Mouse (Mus musculus) heart, embryonic 11.5 days (tissue): Measurements from ENCODE around the gene Ppfia2. TPM values are rescaled to one million over a fixed set of nuclear protein-coding genes. Genes with fewer than 3 reads are reported as not detected.
A peak's percentile ranks its signal among the peaks of the same experiment; 100 is the strongest.

Source experiments
- ATAC-seq: fragments of 200-750 bp; cut with Nextera tagmentation; replicated peaks from 2 replicates; pipeline ENCODE4 v1.8.0; 2017; ENCODE audit warnings: moderate library complexity; ENCODE audit not compliant: insufficient number of reproducible peaks, low FRiP score, low TSS enrichment
- H3K27ac ChIP-seq: fragments of 300-500 bp; sonication (generic); 2 replicates; pipeline ENCODE4 v1.5.1; 2014; ENCODE audit warnings: mild to moderate bottlenecking, low read depth, low read length
- H3K27me3 ChIP-seq: fragments of 300-500 bp; sonication (generic); 2 replicates; pipeline ENCODE4 v1.6.1; 2014; ENCODE audit warnings: mild to moderate bottlenecking, low read length, mixed read lengths; ENCODE audit not compliant: control insufficient read depth, insufficient read depth
- H3K36me3 ChIP-seq: fragments of 300-500 bp; sonication (generic); 2 replicates; pipeline ENCODE4 v1.6.1; 2014; ENCODE audit warnings: mild to moderate bottlenecking, low read length, moderate library complexity, mixed read lengths; ENCODE audit not compliant: control insufficient read depth, insufficient read depth
- H3K4me1 ChIP-seq: fragments of 300-500 bp; sonication (generic); 2 replicates; pipeline ENCODE4 v1.6.1; 2014; ENCODE audit warnings: low read length; ENCODE audit not compliant: control insufficient read depth, insufficient read depth
- H3K4me2 ChIP-seq: fragments of 300-500 bp; sonication (generic); 2 replicates; pipeline ENCODE4 v1.6.1; 2014; ENCODE audit warnings: mild to moderate bottlenecking, moderate library complexity
- H3K4me3 ChIP-seq: fragments of 300-500 bp; sonication (generic); 2 replicates; pipeline ENCODE4 v1.5.1; 2014; ENCODE audit warnings: low read depth, low read length
- H3K9ac ChIP-seq: fragments of 300-500 bp; sonication (generic); 2 replicates; pipeline ENCODE4 v1.6.1; 2014; ENCODE audit warnings: mild to moderate bottlenecking, low read depth, low read length, moderate library complexity
- H3K9me3 ChIP-seq: fragments of 300-500 bp; sonication (generic); replicated peaks from 2 replicates; pipeline ENCODE4 v1.6.1; 2016; ENCODE audit warnings: low read length; ENCODE audit not compliant: control insufficient read depth
- WGBS: fragments of 180-500 bp; shearing (Covaris S2); extraction: QIAGEN DNeasy Blood & Tissue Kit; methylation state at CpG from one replicate; pipeline ENCODE4 v1.1.7; 2014; ENCODE audit not compliant: insufficient replicate concordance; 5-methylcytosine and 5-hydroxymethylcytosine counted together
- polyA plus RNA-seq: library from polyadenylated mRNA; unstranded; fragments of >200 nt; fragmentation: Nextera tagmentation; extraction: Ambion mirVana; gene quantifications from 2 replicates; pipeline ENCODE4 v1.2.1, GENCODE M21; 2014

The Ppfia2 gene
- polyA plus RNA-seq, 1 experiment from 2014 or later, result 0.14 TPM

DNA sequence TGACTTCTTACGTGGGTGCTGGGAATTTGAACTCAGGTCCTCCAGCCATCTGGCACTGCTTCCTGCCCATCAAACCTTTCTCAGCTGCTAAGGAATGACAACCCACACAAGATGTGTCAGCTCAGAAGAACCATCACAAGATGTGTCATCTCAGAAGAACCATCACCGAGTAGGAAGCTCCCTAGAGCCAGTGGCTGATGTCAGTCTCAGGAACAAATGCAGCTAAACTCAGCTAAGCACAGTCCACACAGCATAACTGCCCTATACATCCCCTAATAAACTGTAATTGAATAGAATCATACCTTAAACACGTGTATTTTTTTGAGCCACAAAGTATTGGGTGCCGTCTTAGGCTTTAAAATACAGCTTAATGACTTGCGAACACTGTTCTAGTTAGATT, 117.7 kb downstream of the Ppfia2 start:
- Histone ChIP-seq H3K9ac (no peak overlapping the region), H3K36me3 (no peaks in the 10 kb centered on the region), H3K4me2 (no peak overlapping the region), H3K4me3 (no peak overlapping the region), H3K4me1 (no peaks in the 10 kb centered on the region), H3K27me3 (no peaks in the 10 kb centered on the region), H3K9me3 (no peaks in the 10 kb centered on the region), H3K27ac (no peak overlapping the region)
- no peak for ATAC-seq
- 65% methylated on average over 5 of the region's 5 CpGs for WGBS

DNA sequence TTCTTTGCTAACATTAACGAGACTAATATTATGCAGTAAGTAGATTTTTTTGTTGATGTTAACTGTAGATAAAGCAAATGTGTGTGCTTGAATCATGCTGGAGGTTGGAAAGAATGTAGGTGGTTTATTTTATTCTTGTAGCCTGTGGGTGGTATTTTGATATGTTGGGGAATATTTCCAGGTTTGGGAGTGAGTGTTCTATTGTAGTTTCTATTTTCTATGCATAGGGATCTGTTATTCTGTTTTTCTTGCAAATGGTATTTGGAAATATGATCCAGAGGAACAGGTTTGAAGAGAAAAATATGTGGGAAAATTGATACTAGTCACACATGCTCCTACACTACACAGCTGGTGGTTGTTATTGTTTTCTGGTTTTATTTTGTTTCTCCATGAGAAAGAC, 120.8 kb downstream of the Ppfia2 start:
- Histone ChIP-seq H3K9me3 (no peaks in the 10 kb centered on the region), H3K4me3 (no peak overlapping the region), H3K27me3 (no peaks in the 10 kb centered on the region), H3K4me2 (no peak overlapping the region), H3K36me3 (no peaks in the 10 kb centered on the region), H3K27ac (no peak overlapping the region), H3K4me1 (no peaks in the 10 kb centered on the region), H3K9ac (no peak overlapping the region)
- 67% methylated on average over 1 of the region's 1 CpGs for WGBS
- no peak for ATAC-seq

DNA sequence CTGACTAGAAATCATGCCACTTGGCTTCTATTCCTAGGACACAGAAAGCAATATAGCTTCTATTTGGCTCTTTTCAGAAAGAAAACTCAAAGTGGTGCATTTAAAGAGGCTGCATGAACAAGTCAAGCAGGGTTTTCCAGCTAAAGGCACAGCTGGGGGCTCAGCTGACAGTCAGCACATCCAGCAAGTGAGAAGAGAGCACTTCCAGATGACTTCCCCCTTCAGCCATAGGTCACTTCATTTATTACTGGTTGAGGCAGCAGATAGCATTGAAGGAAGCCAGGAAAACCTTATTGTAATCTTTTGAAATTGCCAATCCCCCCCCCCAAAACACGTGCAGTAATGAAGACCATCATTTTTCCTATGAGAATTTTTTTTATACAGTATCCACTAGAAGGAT, 126.8 kb downstream of the Ppfia2 start:
- Histone ChIP-seq H3K27ac (no peak overlapping the region), H3K4me1 (no peaks in the 10 kb centered on the region), H3K9ac (no peak overlapping the region), H3K9me3 (no peaks in the 10 kb centered on the region), H3K36me3 (no peaks in the 10 kb centered on the region), H3K4me3 (no peak overlapping the region), H3K27me3 (no peaks in the 10 kb centered on the region), H3K4me2 (no peak overlapping the region)
- ATAC-seq, result no peak
- WGBS, result 52% methylated on average over 1 of the region's 1 CpGs

DNA sequence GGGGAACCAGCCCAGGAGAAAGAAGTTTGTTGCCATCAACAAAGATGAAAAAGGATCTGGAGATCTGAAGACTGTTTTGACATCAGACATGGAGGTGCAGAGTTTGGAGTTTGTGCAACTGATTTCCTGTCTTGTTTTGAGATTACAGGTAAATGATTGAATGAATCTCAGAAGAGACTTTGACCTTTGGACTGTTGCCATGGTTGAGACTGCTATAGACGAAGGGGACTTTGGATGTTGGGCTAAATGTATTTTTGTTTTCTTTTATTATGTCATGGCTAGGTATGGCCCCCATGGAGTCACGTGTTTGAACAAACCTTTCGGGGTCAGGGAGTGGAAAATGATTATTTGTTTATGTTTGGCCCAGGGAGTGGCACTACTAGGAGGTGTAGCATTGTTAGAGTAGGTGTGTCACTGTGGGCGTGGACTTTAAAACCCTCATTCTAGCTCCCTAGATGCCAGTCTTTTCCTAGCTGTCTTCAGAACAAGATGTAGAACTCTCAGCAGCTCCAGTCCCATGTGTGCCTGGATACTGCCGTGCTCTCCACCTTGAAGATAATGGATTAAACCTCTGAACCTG, 133.3 kb downstream of the Ppfia2 start:
- H3K4me2 ChIP-seq, result no peak overlapping the region
- 70% methylated on average over 5 of the region's 5 CpGs for WGBS
- ATAC-seq, result no peak

DNA sequence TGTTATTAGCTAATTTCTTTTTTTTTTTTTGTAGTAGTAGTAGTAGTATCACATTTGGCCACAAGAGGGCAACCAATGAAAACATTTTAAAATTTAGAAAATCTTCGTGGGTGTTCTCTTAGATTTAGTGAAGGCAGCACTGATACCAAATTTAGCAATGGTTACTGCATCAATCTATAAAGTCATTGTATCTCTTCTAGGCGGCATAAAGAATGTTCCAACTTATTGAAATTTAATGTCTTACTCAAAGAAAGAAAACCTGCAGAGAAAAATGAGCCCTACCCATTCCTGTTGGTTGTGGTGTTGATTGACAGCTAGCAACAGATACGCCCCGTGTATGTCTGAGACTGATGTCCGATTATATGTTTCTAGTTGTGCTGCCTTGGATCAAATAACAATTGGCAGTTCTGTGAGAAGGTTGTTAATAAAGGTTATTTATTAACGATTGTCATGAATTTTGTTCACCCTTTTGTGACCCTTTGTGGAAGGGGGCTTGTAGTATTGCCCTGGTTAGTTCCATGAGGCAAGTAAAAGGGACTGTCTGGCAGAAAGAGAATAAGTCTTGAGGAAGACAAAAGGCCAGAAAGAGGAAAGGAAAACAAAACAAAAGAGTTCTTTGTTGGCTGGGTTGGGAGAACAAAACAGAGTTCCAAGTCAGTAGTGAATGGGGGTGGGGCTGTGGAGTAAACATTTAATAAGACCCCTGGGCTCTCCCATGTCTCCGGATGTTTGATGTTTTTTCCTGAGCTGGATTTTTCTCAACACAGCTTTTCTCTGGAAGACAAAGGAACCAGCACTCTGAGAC, 139.2 kb downstream of the Ppfia2 start:
- Histone ChIP-seq H3K9ac (no peak overlapping the region), H3K36me3 (no peaks in the 10 kb centered on the region), H3K27me3 (no peaks in the 10 kb centered on the region), H3K4me2 (peak overlapping the region; percentile 31), H3K27ac (no peak overlapping the region), H3K4me3 (no peak overlapping the region), H3K4me1 (no peaks in the 10 kb centered on the region), H3K9me3 (no peaks in the 10 kb centered on the region)
- WGBS, result 31% methylated on average over 7 of the region's 7 CpGs
- no peak for ATAC-seq

More for the DNA sequence above, 133.3 kb downstream of the Ppfia2 start:
- no peaks in the 10 kb centered on the region for H3K9me3 ChIP-seq
- H3K4me3 ChIP-seq, result no peak overlapping the region
- H3K4me1 ChIP-seq, result no peaks in the 10 kb centered on the region
- no peaks in the 10 kb centered on the region for H3K36me3 ChIP-seq
- H3K9ac ChIP-seq, result no peak overlapping the region
- H3K27me3 ChIP-seq, result no peaks in the 10 kb centered on the region
- H3K27ac ChIP-seq, result no peak overlapping the region

DNA sequence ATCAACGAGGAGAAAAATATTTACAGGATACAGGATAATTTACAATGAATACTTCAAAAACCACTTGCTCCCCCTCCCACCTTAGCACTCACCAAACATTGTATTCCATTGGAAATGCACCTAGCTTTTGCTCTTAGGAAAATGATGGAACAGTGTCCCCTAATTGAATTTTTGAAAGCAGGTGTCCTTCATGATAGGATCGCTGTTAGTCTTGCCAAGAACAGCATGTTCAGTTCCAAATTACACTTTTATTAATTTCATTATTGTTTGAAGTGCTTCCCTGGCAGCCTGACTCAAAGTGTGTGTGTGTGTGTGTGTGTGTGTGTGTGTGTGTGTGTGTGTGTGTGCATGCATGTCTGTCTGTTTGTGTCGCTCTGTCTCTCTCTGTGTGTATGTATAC, 140.1 kb downstream of the Ppfia2 start:
- H3K9me3 ChIP-seq, result no peaks in the 10 kb centered on the region
- no peak overlapping the region for H3K4me2 ChIP-seq
- no peak overlapping the region for H3K4me3 ChIP-seq
- 86% methylated on average over 3 of the region's 3 CpGs for WGBS
- H3K27me3 ChIP-seq, result no peaks in the 10 kb centered on the region
- no peak for ATAC-seq
- H3K9ac ChIP-seq, result no peak overlapping the region
- H3K36me3 ChIP-seq, result no peaks in the 10 kb centered on the region
- no peak overlapping the region for H3K27ac ChIP-seq
- no peaks in the 10 kb centered on the region for H3K4me1 ChIP-seq

DNA sequence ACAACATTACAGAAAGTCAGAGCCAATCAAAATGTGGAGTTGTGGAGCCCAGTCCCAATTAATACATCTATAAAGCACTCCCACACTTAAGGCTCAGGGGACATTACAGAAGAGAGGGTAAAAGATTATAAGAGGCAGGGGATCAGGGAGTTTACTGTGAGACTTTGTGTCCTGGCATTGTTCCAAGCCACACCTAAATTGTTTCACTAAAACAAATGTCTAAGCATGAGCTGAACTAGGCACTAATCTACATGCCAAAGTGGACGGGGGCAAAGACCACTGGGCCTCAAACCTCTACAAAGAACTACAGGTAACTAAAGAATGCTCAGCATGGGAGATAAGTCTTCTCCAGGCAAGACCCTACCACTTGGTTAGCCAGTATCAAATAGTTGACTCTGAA, 148.1 kb downstream of the Ppfia2 start:
- WGBS, result 64% methylated on average over 1 of the region's 1 CpGs
- Histone ChIP-seq H3K36me3 (no peaks in the 10 kb centered on the region), H3K4me3 (no peak overlapping the region), H3K9me3 (no peaks in the 10 kb centered on the region), H3K27me3 (no peaks in the 10 kb centered on the region), H3K27ac (no peak overlapping the region), H3K4me1 (no peaks in the 10 kb centered on the region), H3K4me2 (no peak overlapping the region), H3K9ac (no peak overlapping the region)
- no peak for ATAC-seq

DNA sequence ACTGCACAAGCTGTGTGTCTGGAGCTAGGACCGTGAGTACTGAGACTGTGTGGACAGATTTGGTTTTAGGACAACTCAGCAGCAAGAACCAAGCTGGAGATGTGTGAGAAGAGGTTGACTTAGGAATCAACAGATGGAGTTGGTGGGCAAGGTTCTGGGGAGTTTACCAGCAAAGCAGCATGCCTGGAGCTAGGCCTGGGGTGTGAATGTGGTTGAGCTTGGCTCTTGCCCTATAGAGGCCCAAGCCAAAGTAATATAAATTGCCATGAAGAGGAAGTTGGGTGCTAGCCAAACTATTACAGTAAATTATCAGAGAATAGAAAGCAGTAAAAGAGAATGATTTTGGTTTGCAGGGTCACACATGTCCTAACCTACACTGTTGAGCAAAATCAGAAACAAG, 150.8 kb downstream of the Ppfia2 start:
- Histone ChIP-seq H3K9ac (no peak overlapping the region), H3K27ac (no peak overlapping the region), H3K4me3 (no peak overlapping the region), H3K4me1 (no peaks in the 10 kb centered on the region), H3K9me3 (no peaks in the 10 kb centered on the region), H3K36me3 (no peaks in the 10 kb centered on the region), H3K27me3 (no peaks in the 10 kb centered on the region), H3K4me2 (no peak overlapping the region)
- 84% methylated on average over 1 of the region's 1 CpGs for WGBS
- no peak for ATAC-seq

DNA sequence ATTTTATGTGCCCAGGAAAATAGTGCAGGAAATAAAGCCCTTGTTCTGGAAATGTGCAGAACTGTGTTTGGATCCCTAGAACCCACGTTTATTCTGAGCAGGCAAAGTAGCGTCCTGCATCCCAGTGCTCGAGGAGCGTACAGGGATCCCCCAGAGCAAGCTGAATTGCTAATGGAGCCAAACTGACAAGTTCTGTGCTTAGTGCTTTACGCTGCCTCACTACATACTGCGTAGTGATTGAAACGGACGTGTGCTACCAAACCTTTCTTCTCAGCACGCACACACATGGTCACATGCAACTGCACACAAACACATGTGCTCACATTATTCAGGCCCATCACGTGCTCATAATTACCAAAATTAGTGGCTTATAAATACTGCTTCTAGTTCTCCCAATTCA, 153.2 kb downstream of the Ppfia2 start:
- Histone ChIP-seq H3K4me1 (no peaks in the 10 kb centered on the region), H3K27me3 (no peaks in the 10 kb centered on the region), H3K4me3 (no peak overlapping the region), H3K27ac (no peak overlapping the region), H3K4me2 (no peak overlapping the region), H3K36me3 (no peaks in the 10 kb centered on the region), H3K9me3 (no peaks in the 10 kb centered on the region), H3K9ac (no peak overlapping the region)
- 85% methylated on average over 10 of the region's 10 CpGs for WGBS
- no peak for ATAC-seq
